Mouse (Mus musculus) left cerebral cortex, adult 11 months (tissue): ENCODE measurements at regions not wholly inside any gene's neighbourhood (a gene's known extent, or its start where the extent isn't known, plus 50 kb on each side); places are given as distances from the start of the nearest gene placed in this dataset.

Experiments used
- DNase-seq: peaks from one replicate; pipeline ENCODE4 v3.0.0; 2022; ENCODE audit warnings: low spot score

GRCm38 (mm10) chr12:16477572-16477971 lies 133.2 kb downstream of the Lpin1 start:
- no peak for DNase-seq

GRCm38 (mm10) chr12:16474361-16475080 lies 136.2 kb downstream of the Lpin1 start:
- no peak for DNase-seq

GRCm38 (mm10) chr12:16457419-16457818 lies 153.3 kb downstream of the Lpin1 start:
- no peak for DNase-seq

GRCm38 (mm10) chr12:16450771-16451435 lies 159.9 kb downstream of the Lpin1 start:
- no peak for DNase-seq

GRCm38 (mm10) chr12:16438717-16439116 lies 172.0 kb downstream of the Lpin1 start:
- DNase-seq = no peak

GRCm38 (mm10) chr12:16436961-16437360 lies 173.8 kb downstream of the Lpin1 start:
- no peak for DNase-seq

- DNase-seq = no peak
Observed at GRCm38 (mm10) chr12:16436255-16436654, 174.5 kb downstream of the Lpin1 start.

- DNase-seq = no peak
Observed at GRCm38 (mm10) chr12:16434739-16435138, 176.0 kb downstream of the Lpin1 start.

GRCm38 (mm10) chr12:16434225-16434624 lies 176.5 kb downstream of the Lpin1 start:
- peak; percentile 13 for DNase-seq

- no peak for DNase-seq
Observed at GRCm38 (mm10) chr12:16425980-16426379, 184.8 kb downstream of the Lpin1 start.

- DNase-seq = no peak
Observed at GRCm38 (mm10) chr12:16424526-16424925, 186.2 kb downstream of the Lpin1 start.

- DNase-seq = no peak
Observed at GRCm38 (mm10) chr12:16395720-16396119, 215.0 kb downstream of the Lpin1 start.

GRCm38 (mm10) chr12:16392851-16393250 lies 217.9 kb downstream of the Lpin1 start:
- DNase-seq = no peak

GRCm38 (mm10) chr12:16391630-16392269 lies 219.0 kb downstream of the Lpin1 start:
- DNase-seq = peak; percentile 21

- DNase-seq = no peak
Observed at GRCm38 (mm10) chr12:16391163-16391562, 219.6 kb downstream of the Lpin1 start.

GRCm38 (mm10) chr12:16387035-16387434 lies 223.7 kb downstream of the Lpin1 start:
- DNase-seq = no peak

GRCm38 (mm10) chr12:16384396-16384795 lies 226.4 kb downstream of the Lpin1 start:
- DNase-seq = no peak

GRCm38 (mm10) chr12:16383499-16383935 lies 227.2 kb downstream of the Lpin1 start:
- DNase-seq = no peak

- no peak for DNase-seq
Observed at GRCm38 (mm10) chr12:16382417-16382988, 228.3 kb downstream of the Lpin1 start.

GRCm38 (mm10) chr12:16381026-16381425 lies 229.7 kb downstream of the Lpin1 start:
- DNase-seq = no peak

GRCm38 (mm10) chr12:16380346-16380745 lies 230.4 kb downstream of the Lpin1 start:
- no peak for DNase-seq

- DNase-seq = no peak
Observed at GRCm38 (mm10) chr12:16379415-16379814, 231.4 kb downstream of the Lpin1 start.

- no peak for DNase-seq
Observed at GRCm38 (mm10) chr12:16378501-16378900, 232.3 kb downstream of the Lpin1 start.
